In genomic region chr15:25717006-25717405, GRCm38 (mm10) we compare ENCODE assay signal across 8 mouse cellular contexts.
DNase-seq lines count a peak whose midpoint lies in the region; ATAC-seq and TF ChIP-seq lines count a peak whose summit lies in the region.

No protein-coding gene starts in this region.

- H3K27me3 ChIP-seq in hindbrain, embryonic 11.5 days (ENCODE audit: control insufficient read depth, insufficient read depth, low read length) = no peaks in the 10 kb centered on the region
- H3K27me3 ChIP-seq in hindbrain, embryonic 12.5 days = no peaks in the 10 kb centered on the region
- no peaks in the 10 kb centered on the region for H3K27me3 ChIP-seq in forebrain, embryonic 14.5 days (replicated peaks; ENCODE audit: control insufficient read depth, insufficient read depth, low read length)
- H3K27me3 ChIP-seq in hindbrain, postnatal 0 days (ENCODE audit: insufficient read depth, low read length) = no peaks in the 10 kb centered on the region

- no peak overlapping the region for H3K9ac ChIP-seq in hindbrain, embryonic 11.5 days (ENCODE audit: low read depth, low read length)
- no peak overlapping the region for H3K9ac ChIP-seq in hindbrain, embryonic 12.5 days
- no peak overlapping the region for H3K9ac ChIP-seq in forebrain, embryonic 14.5 days (ENCODE audit: low read length)
- H3K9ac ChIP-seq in hindbrain, postnatal 0 days (replicated peaks; ENCODE audit: low read length) = no peak overlapping the region

- H3K4me2 ChIP-seq in hindbrain, embryonic 11.5 days (replicated peaks; ENCODE audit: low read depth, low read length) = no peak overlapping the region
- no peak overlapping the region for H3K4me2 ChIP-seq in hindbrain, embryonic 12.5 days (replicated peaks)
- H3K4me2 ChIP-seq in forebrain, embryonic 14.5 days (ENCODE audit: low read length) = no peak overlapping the region
- no peak overlapping the region for H3K4me2 ChIP-seq in hindbrain, postnatal 0 days (ENCODE audit: low read depth, low read length)

- 33% methylated on average over 3 of the region's 3 CpGs for WGBS in hindbrain, embryonic 11.5 days
- 32% methylated on average over 3 of the region's 3 CpGs for WGBS in hindbrain, embryonic 12.5 days
- WGBS in forebrain, embryonic 14.5 days = 18% methylated on average over 3 of the region's 3 CpGs
- 22% methylated on average over 3 of the region's 3 CpGs for WGBS in hindbrain, postnatal 0 days

- ATAC-seq in hindbrain, embryonic 11.5 days (ENCODE audit: low FRiP score) = no peak
- ATAC-seq in hindbrain, embryonic 12.5 days (ENCODE audit: low FRiP score) = no peak
- peak; percentile 27; the same call in 1 of the 2 replicates for ATAC-seq in forebrain, embryonic 14.5 days
- no peak for ATAC-seq in hindbrain, postnatal 0 days
- ATAC-seq in megakaryocyte-erythroid progenitor cell, adult 5-6 weeks (replicated peaks; ENCODE audit: low FRiP score, low TSS enrichment, poor library complexity, severe bottlenecking) = peak; percentile 77

- H3K27ac ChIP-seq in hindbrain, embryonic 11.5 days (ENCODE audit: low read depth, low read length) = no peak overlapping the region
- H3K27ac ChIP-seq in hindbrain, embryonic 12.5 days = no peak overlapping the region
- no peak overlapping the region for H3K27ac ChIP-seq in forebrain, embryonic 14.5 days (ENCODE audit: low read depth, low read length)
- no peak overlapping the region for H3K27ac ChIP-seq in hindbrain, postnatal 0 days

- H3K4me3 ChIP-seq in hindbrain, embryonic 11.5 days (ENCODE audit: low read depth, low read length) = no peak overlapping the region
- H3K4me3 ChIP-seq in hindbrain, embryonic 12.5 days = no peak overlapping the region
- H3K4me3 ChIP-seq in forebrain, embryonic 14.5 days (ENCODE audit: low read depth, low read length) = no peak overlapping the region
- H3K4me3 ChIP-seq in hindbrain, postnatal 0 days (ENCODE audit: low read length) = no peak overlapping the region

- TF ChIP-seq CTCF in hindbrain, postnatal 0 days (IDR thresholded peaks at IDR 0.05; ENCODE audit: low read depth) = peak; percentile 92

- DNase-seq in hindbrain, embryonic 11.5 days (ENCODE audit: low spot score) = peak; percentile 89
- DNase-seq in c-Kit-positive CD71-negative TER-119-negative erythroid progenitor cells, embryonic 14.5 days (ENCODE audit: low read depth) = peak; percentile 53
- DNase-seq in forebrain, embryonic 14.5 days (ENCODE audit: low spot score) = peak; percentile 92
- peak; percentile 93 for DNase-seq in hindbrain, postnatal 0 days (ENCODE audit: low spot score)
- peak; percentile 72 to 77 for DNase-seq in layer of hippocampus, postnatal 36 days
- peak; percentile 61 to 79 for DNase-seq in spleen, postnatal 4 days (ENCODE audit: low spot score in 2 of 2)

- H3K9me3 ChIP-seq in hindbrain, embryonic 11.5 days (ENCODE audit: control insufficient read depth, low read length) = no peaks in the 10 kb centered on the region
- no peaks in the 10 kb centered on the region for H3K9me3 ChIP-seq in hindbrain, embryonic 12.5 days (replicated peaks)
- no peaks in the 10 kb centered on the region for H3K9me3 ChIP-seq in forebrain, embryonic 14.5 days (replicated peaks; ENCODE audit: control insufficient read depth, low read length)
- no peaks in the 10 kb centered on the region for H3K9me3 ChIP-seq in hindbrain, postnatal 0 days (ENCODE audit: low read length)

- 0 out of 2 replicates have a peak, but pooled peaks cover 2% of the 10 kb centered on the region for H3K4me1 ChIP-seq in hindbrain, embryonic 11.5 days (replicated peaks; ENCODE audit: control insufficient read depth, insufficient read depth, low read length)
- peaks cover 21% of the 10 kb centered on the region for H3K4me1 ChIP-seq in hindbrain, embryonic 12.5 days
- H3K4me1 ChIP-seq in forebrain, embryonic 14.5 days (ENCODE audit: control insufficient read depth, insufficient read depth, low read length) = peaks cover 14% of the 10 kb centered on the region
- 0 out of 2 replicates have a peak, but pooled peaks cover 3% of the 10 kb centered on the region for H3K4me1 ChIP-seq in hindbrain, postnatal 0 days (ENCODE audit: insufficient read depth, low read length)

- H3K36me3 ChIP-seq in hindbrain, embryonic 11.5 days (ENCODE audit: control insufficient read depth, insufficient read depth, low read length) = no peaks in the 10 kb centered on the region
- H3K36me3 ChIP-seq in hindbrain, embryonic 12.5 days = no peaks in the 10 kb centered on the region
- H3K36me3 ChIP-seq in forebrain, embryonic 14.5 days (ENCODE audit: control insufficient read depth, insufficient read depth, low read length) = no peaks in the 10 kb centered on the region
- H3K36me3 ChIP-seq in hindbrain, postnatal 0 days (ENCODE audit: insufficient read depth, low read length) = 0 out of 2 replicates have a peak, but pooled peaks cover under 1% of the 10 kb centered on the region

Comparison
In these comparisons a context has a peak if more than half of its experiments do, and no peak if none do; other contexts are left out.
1. ATAC-seq: peak in forebrain, embryonic 14.5 days (single experiment) and megakaryocyte-erythroid progenitor cell, adult 5-6 weeks (single experiment); none in hindbrain, embryonic 11.5 days (single experiment), hindbrain, embryonic 12.5 days (single experiment) and hindbrain, postnatal 0 days (single experiment).
2. Peak in every context shown above with its lines, with median percentiles within 50 percentile points of each other: DNase-seq.